Mouse (Mus musculus) limb, embryonic 14.5 days (tissue): Measurements from ENCODE around the gene Grtp1. TPM values are rescaled to one million over a fixed set of nuclear protein-coding genes. Genes with fewer than 3 reads are reported as not detected.
A peak's percentile ranks its signal among the peaks of the same experiment; 100 is the strongest.

Experiments used
- ATAC-seq: fragments of 200-750 bp; cut with Nextera tagmentation; 2 replicates; pipeline ENCODE4 v1.8.0; 2017; ENCODE audit warnings: low read depth, moderate number of reproducible peaks, moderate TSS enrichment; ENCODE audit not compliant: low FRiP score
- DNase-seq: peaks from one replicate; pipeline ENCODE4 v3.0.0-alpha.2; 2015; ENCODE audit warnings: low spot score
- H3K27ac ChIP-seq: fragments of 300-500 bp; sonication (generic); replicated peaks from 2 replicates; pipeline ENCODE4 v1.5.1; 2014; ENCODE audit warnings: low read depth, mild to moderate bottlenecking, low read length, moderate library complexity, mixed read lengths
- H3K27me3 ChIP-seq: fragments of 300-500 bp; sonication (generic); 2 replicates; pipeline ENCODE4 v1.6.1; 2014; ENCODE audit warnings: low read length, mixed read lengths; ENCODE audit not compliant: control insufficient read depth, insufficient read depth
- H3K36me3 ChIP-seq: fragments of 300-500 bp; sonication (generic); 2 replicates; pipeline ENCODE4 v1.6.1; 2014; ENCODE audit warnings: mild to moderate bottlenecking, low read length, moderate library complexity, mixed read lengths; ENCODE audit not compliant: control insufficient read depth, insufficient read depth
- H3K4me1 ChIP-seq: fragments of 300-500 bp; sonication (generic); 2 replicates; pipeline ENCODE4 v1.6.1; 2014; ENCODE audit warnings: antibody characterized with exemption, low read length, mixed read lengths; ENCODE audit not compliant: control insufficient read depth, insufficient read depth
- H3K4me2 ChIP-seq: fragments of 300-500 bp; sonication (generic); replicated peaks from 2 replicates; pipeline ENCODE4 v1.6.1; 2014; ENCODE audit warnings: low read depth, mild to moderate bottlenecking, low read length, moderate library complexity; ENCODE audit not compliant: severe bottlenecking
- H3K4me3 ChIP-seq: fragments of 300-500 bp; sonication (generic); replicated peaks from 2 replicates; pipeline ENCODE4 v1.5.1; 2014; ENCODE audit warnings: low read length
- H3K9ac ChIP-seq: fragments of 300-500 bp; sonication (generic); 2 replicates; pipeline ENCODE4 v1.6.1; 2014; ENCODE audit warnings: mild to moderate bottlenecking, low read depth, low read length, moderate library complexity; ENCODE audit not compliant: severe bottlenecking
- H3K9me3 ChIP-seq: fragments of 300-500 bp; sonication (generic); 2 replicates; pipeline ENCODE4 v1.6.1; 2016; ENCODE audit warnings: low read length; ENCODE audit not compliant: control insufficient read depth
- POLR2A ChIP-seq: fragments of 200-500 bp; IDR thresholded peaks from 2 replicates; pipeline ENCODE4 v1.8.0; 2012; ENCODE audit warnings: inconsistent platforms, mild to moderate bottlenecking, moderate library complexity, borderline replicate concordance; ENCODE audit not compliant: insufficient read depth, insufficient read length; ENCODE audit errors: extremely low read depth
- WGBS: fragments of 180-500 bp; shearing (Covaris S2); extraction: QIAGEN DNeasy Blood & Tissue Kit; methylation state at CpG from one replicate; pipeline ENCODE4 v1.1.7; 2014; 5-methylcytosine and 5-hydroxymethylcytosine counted together
- polyA plus RNA-seq, 2 experiments: library from polyadenylated mRNA; depleted of rRNA in 1 of 2; stranded (reverse) in 1 of 2; unstranded in 1 of 2; fragments of >200 nt; fragmentation: Nextera tagmentation in 1 of 2; extraction: Ambion mirVana in 1 of 2; gene quantifications; 2 replicates each; pipeline versions ENCODE4 v1.2.1 to v1.2.3; 2012 to 2014

The Grtp1 gene
- polyA plus RNA-seq (2012; rRNA removed) (9.5 and 11.3 TPM in 2 replicates), polyA plus RNA-seq (2014; fragmentation: Nextera tagmentation; extraction: Ambion mirVana) (15.7 and 16.0 TPM in 2 replicates)

DNA sequence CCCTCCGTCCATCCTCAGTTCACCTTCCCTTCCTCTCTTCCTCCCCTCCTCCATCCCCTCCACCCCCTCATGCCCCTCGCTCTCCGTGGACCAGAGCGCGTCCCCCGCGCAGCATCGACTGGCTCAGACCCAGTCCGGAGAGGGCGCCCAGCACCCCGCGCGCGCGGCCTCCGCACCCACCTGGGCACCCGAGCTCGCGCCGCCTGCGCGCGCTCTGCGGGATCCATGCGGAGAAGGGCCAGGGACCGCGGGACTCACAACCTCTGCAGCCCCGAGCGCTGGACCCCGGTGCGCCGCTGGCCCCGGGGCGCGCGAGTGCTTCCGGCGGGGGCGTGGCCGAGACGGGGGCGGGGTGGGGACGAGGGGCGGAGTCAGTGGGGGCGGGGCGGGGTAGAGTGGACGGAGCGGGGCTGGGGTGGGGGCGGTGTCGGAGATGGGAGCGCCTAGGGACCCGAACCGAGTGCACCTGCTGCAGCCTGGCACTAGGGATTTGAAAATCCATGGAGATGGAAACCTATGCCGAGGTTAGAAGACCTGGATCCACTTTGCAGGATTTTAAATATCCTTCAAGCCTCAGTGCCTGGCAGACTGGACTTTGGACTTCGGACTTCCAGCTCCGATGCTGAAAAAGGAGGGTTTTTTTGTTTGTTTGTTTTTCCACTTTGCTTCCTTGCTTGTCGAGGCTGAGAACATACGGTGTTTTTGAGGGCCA is at the start of gene Grtp1:
TSS of gene Grtp1 (minus strand) at position 320 of the 712 bp plus-strand sequence.
- Histone ChIP-seq H3K27ac (no peak within 1 kb of the TSS), H3K4me3 (peak within 1 kb of the TSS; percentile 82), H3K9ac (peak within 1 kb of the TSS; percentile 68), H3K4me1 (0 out of 2 replicates have a peak, but pooled peaks cover 6% of the 10 kb centered on the region), H3K9me3 (no peaks in the 10 kb centered on the region), H3K27me3 (peaks cover 20% of the 10 kb centered on the region), H3K4me2 (peak within 1 kb of the TSS; percentile 84), H3K36me3 (no peaks in the 10 kb centered on the region)
- ATAC-seq (peak; percentile 80), DNase-seq (peak; percentile 14)
- no peak for TF ChIP-seq POLR2A
- WGBS, result under 1% methylated on average over 42 of the region's 58 CpGs

DNA sequence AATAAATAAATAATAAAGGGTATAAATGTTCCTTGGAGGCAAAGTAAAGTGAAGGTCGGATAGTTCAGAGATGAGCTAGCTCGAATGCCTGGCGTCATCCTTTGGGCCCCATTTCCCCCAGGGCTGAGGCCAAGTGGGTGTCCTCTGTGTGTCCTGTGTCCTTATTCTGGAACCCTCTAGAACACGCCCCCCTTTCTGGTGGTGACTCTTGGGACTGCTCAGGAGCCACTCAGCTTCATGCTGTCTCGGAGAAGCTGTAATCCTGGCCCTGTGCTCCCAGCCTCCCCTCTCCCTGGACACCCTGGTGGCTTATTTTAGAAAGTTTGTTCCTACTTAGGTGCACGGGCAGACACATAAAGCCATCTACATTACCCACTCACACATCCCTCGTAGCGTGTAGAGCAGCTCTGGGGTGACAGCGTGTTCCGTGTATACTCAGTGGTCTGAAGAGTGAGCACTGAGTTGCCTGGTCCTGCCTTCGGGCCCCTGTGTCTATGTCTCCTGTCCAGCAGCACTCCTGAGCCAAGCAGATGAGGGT is 44.0 kb upstream of the Grtp1 start:
- Histone ChIP-seq H3K27me3 (no peaks in the 10 kb centered on the region), H3K9me3 (no peaks in the 10 kb centered on the region), H3K4me1 (no peaks in the 10 kb centered on the region), H3K27ac (no peak overlapping the region), H3K9ac (no peak overlapping the region), H3K4me3 (no peak overlapping the region), H3K4me2 (no peak overlapping the region), H3K36me3 (no peaks in the 10 kb centered on the region)
- 86% methylated on average over 11 of the region's 11 CpGs for WGBS
- TF ChIP-seq POLR2A, result no peak
- ATAC-seq (no peak), DNase-seq (no peak)

DNA sequence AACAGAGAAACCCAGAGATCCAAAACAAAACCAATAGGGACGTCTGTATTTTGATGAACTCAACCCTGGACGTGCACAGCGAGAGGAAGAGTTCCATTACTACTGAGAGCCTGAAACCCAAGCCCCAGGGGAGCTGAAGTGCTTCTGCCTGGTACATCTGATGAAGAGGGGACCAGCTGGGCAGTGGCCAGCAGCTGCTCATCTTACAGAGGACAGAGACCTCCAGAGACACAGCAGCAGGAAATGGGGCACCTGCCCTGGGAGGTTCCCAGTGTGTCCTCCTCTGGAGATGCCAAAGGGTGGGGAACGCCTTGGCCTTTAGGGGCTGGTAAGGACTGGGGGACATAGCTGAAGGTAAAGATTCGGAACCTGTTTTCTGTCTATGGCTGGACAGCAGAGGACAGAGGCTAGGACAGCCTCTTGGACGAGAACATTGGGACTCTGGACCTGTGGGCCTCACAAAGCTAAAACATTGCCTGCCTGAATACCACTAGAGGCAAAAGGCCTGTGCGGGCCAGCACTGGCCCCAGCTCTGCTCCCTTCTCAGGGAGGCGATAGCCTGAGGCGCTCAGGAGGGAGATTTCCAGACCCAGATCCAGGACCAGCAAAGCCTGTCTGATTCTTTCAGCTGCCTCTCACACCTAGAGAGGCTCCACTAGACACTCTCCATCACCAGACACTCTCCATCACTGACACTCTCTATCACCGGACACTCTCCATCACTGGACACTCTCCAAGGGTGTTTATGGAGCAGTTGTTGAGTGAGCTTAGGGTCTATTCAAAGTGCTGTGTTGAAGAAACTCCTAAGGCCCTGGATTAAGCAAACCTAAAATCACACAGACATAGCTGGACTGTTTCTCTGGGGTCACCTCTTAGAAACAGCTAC is 42.8 kb upstream of the Grtp1 start:
- ATAC-seq, result no peak
- Histone ChIP-seq H3K4me3 (no peak overlapping the region), H3K36me3 (no peaks in the 10 kb centered on the region), H3K9me3 (no peaks in the 10 kb centered on the region), H3K27ac (no peak overlapping the region), H3K27me3 (no peaks in the 10 kb centered on the region), H3K4me2 (no peak overlapping the region), H3K9ac (no peak overlapping the region), H3K4me1 (no peaks in the 10 kb centered on the region)
- WGBS, result 73% methylated on average over 10 of the region's 10 CpGs
- no peak for DNase-seq
- no peak for TF ChIP-seq POLR2A

DNA sequence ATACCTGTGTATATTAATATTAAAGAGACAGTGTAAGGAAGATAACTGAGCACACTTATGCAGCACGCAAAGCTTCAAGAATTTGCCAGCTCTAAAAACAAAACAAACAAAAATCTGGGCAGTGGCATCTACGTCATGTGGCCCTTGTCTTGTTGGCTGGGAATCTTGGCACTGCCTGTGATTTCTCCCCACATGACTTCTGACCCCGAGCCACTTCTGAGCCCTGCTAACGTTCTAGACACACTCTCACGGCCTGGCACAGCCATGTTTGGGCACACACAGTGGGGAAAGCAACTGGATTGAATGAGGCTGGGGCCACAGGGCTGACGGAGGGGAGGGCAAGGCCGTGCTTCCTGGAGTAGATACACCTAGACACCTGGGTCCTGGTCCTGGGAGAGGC is 40.3 kb upstream of the Grtp1 start:
- DNase-seq (no peak), ATAC-seq (no peak)
- no peak for TF ChIP-seq POLR2A

DNA sequence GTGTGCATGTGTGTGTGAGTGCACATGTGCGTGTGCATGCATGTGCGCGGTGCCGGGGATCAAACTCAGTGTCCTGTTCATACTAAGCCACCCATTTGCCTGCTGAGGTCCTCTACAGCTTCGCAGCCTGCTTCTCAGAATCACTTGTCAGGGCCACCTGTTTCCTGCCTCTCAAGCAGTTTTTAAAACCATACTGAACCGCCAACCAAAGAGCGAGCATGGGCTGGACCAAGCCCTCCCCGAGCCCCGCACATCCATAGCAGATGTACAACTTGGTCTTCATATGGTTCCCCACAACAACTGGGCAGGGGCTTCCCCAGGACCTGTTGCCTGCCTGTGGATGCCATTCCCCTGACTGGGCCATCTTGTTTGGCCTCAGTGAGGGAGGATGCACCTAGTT is 39.6 kb upstream of the Grtp1 start:
- DNase-seq, result no peak
- H3K4me1 ChIP-seq, result no peaks in the 10 kb centered on the region
- no peaks in the 10 kb centered on the region for H3K27me3 ChIP-seq
- no peaks in the 10 kb centered on the region for H3K9me3 ChIP-seq
- ATAC-seq, result no peak
- H3K4me3 ChIP-seq, result no peak overlapping the region
- 89% methylated on average over 9 of the region's 9 CpGs for WGBS
- no peak overlapping the region for H3K4me2 ChIP-seq
- no peak overlapping the region for H3K27ac ChIP-seq
- H3K9ac ChIP-seq, result no peak overlapping the region
- TF ChIP-seq POLR2A, result no peak
- H3K36me3 ChIP-seq, result no peaks in the 10 kb centered on the region

More for the DNA sequence above, 40.3 kb upstream of the Grtp1 start:
- Histone ChIP-seq H3K9ac (no peak overlapping the region), H3K4me2 (no peak overlapping the region), H3K9me3 (no peaks in the 10 kb centered on the region), H3K4me3 (no peak overlapping the region), H3K4me1 (no peaks in the 10 kb centered on the region), H3K27ac (no peak overlapping the region), H3K36me3 (no peaks in the 10 kb centered on the region), H3K27me3 (no peaks in the 10 kb centered on the region)
- 79% methylated on average over 7 of the region's 7 CpGs for WGBS
